Mouse (Mus musculus): ENCODE results near the gene Ins2.

DNA sequence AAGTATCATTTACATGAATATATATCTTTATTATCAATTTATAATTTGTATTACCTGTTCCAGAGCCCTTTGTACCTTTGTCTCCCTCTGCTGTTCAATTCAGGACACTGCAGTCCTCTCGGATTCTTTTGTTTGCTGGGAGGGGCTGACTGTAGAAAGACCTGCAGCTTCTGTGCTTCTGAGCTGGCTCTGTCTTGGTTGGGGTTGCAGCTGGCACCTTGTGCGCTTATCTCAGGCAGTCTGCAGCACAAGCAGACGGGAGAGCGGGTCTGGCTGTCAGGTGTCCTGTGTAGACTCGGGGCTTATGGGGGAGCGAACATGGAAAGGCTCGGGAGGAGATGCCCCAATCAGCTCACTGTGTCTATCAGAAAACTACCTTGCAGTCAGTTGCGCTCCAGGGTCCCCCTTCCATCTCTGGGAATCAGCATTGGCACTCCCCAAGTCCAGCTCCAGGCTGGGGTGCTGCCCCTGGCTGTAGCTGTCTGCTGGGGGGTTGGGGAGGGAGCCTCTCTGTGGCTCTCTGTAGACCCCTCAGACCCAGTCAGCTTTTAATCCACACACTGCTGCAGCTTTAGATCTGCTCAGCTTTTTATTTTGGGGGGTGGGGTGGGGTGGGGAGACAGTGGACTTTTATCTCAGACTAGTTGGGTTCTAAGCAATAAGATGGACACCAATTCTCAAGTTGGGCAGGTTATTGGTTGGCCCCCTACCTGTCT is 28.2 kb downstream of the Ins2 start:
- TF ChIP-seq POLR2A (IDR thresholded peaks at IDR 0.05; ENCODE audit: insufficient read depth, low read depth, low read length), result no peak
- no peak for TF ChIP-seq CTCF (IDR thresholded peaks at IDR 0.05; ENCODE audit: insufficient read depth, low read depth, low read length)

Data from olfactory bulb, adult 2 months (tissue).